Mouse (Mus musculus) lung, embryonic 15.5 days (tissue): Measurements from ENCODE around the gene Btbd19. TPM values are rescaled to one million over a fixed set of nuclear protein-coding genes. Genes with fewer than 3 reads are reported as not detected.

ENCODE experiments used
- ATAC-seq: fragments of 200-750 bp; cut with Nextera tagmentation; 2 replicates; pipeline ENCODE4 v1.8.0; 2017; ENCODE audit warnings: moderate number of reproducible peaks, borderline replicate concordance; ENCODE audit not compliant: low FRiP score, low TSS enrichment; ENCODE audit errors: extremely low read depth
- H3K27ac ChIP-seq: fragments of 300-500 bp; sonication (generic); 2 replicates; pipeline ENCODE4 v1.5.1; 2015; ENCODE audit warnings: moderate library complexity, mild to moderate bottlenecking, inconsistent platforms
- H3K27me3 ChIP-seq: fragments of 300-500 bp; sonication (generic); 2 replicates; pipeline ENCODE4 v1.6.1; 2015; ENCODE audit warnings: inconsistent platforms
- H3K36me3 ChIP-seq: fragments of 300-500 bp; sonication (generic); 2 replicates; pipeline ENCODE4 v1.6.1; 2015; ENCODE audit warnings: inconsistent platforms
- H3K4me1 ChIP-seq: fragments of 300-500 bp; sonication (generic); 2 replicates; pipeline ENCODE4 v1.6.1; 2015; ENCODE audit warnings: inconsistent platforms
- H3K4me2 ChIP-seq: fragments of 300-500 bp; sonication (generic); 2 replicates; pipeline ENCODE4 v1.6.1; 2015; ENCODE audit warnings: inconsistent platforms, mild to moderate bottlenecking, moderate library complexity
- H3K4me3 ChIP-seq: fragments of 300-500 bp; sonication (generic); 2 replicates; pipeline ENCODE4 v1.5.1; 2015; ENCODE audit warnings: mild to moderate bottlenecking, inconsistent platforms
- H3K9ac ChIP-seq: fragments of 300-500 bp; sonication (generic); 2 replicates; pipeline ENCODE4 v1.6.1; 2015; ENCODE audit warnings: inconsistent platforms
- H3K9me3 ChIP-seq: fragments of 300-500 bp; sonication (generic); 2 replicates; pipeline ENCODE4 v1.6.1; 2016; ENCODE audit warnings: inconsistent platforms
- WGBS: fragments of 180-500 bp; shearing (Covaris S2); methylation state at CpG from one replicate; pipeline ENCODE4 v1.1.7; 2015; 5-methylcytosine and 5-hydroxymethylcytosine counted together
- microRNA-seq: library from miRNA; unstranded; fragments of <30 nt; microRNA quantifications from one replicate; pipeline ENCODE4, GENCODE M21; 2016
- polyA plus RNA-seq: library from polyadenylated mRNA; unstranded; fragments of >200 nt; fragmentation: Nextera tagmentation; extraction: Ambion mirVana; gene quantifications from 2 replicates; pipeline ENCODE4 v1.2.1, GENCODE M21; 2015

The Btbd19 gene
- polyA plus RNA-seq, 1 experiment from 2014 or later, result 6.8 TPM

DNA sequence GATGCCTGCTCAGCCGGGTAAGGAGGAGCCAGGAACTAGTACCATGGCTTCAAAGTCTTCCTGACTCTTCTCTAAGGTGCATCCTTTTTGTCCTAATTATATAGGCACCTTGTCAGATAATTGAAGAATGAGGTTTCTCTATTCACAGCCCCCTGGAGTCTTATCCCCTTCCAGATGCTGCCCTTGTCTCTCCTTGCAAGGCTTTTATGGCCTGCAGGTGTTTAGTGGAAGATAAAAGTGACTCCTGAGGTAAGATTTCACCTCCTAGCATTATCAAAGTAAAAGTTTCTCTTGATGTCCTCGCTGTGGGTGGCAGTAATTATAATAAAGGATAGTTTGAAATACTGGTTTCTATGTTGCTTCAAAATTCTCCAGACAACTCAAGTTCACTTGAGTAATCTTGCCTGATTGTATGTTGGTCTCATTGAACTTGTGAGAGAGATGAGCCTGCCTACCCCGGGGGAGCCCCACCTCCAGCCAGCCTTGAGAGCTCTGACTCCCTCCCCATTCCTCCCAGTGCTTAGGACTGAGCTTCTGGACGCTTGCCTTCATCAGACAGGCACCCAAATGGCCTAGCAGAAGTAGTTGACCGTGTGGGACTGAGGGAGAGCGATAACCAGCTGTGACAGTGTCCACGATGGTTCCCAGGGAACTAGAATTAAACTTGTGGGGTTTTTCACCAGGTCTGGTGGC lies 37.4 kb downstream of the Btbd19 start:
- WGBS, result 72% methylated on average over 7 of the region's 7 CpGs

DNA sequence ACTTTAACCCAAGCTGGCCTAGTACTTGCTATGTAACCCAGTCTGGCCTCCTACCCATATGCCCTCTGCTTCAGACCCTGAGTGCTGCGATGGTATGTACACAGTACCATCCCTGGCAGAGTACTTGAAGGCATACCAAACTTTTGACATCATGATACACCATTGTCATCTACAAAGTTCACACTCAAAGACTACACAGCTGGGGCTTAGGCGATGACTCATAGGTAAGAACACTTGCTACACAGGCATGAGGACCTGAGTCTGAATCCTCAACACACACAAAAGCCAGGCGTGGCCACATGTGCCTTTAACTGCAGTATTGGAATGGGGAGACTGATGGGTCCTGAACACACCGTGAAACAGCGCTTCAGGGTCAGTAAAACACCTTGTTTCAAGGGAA lies 54.3 kb downstream of the Btbd19 start:
- H3K27ac ChIP-seq, result no peak overlapping the region
- H3K4me2 ChIP-seq, result no peak overlapping the region
- peaks cover 50% of the 10 kb centered on the region for H3K36me3 ChIP-seq

More for the DNA sequence above, 37.4 kb downstream of the Btbd19 start:
- H3K4me2 ChIP-seq, result no peak overlapping the region
- H3K27me3 ChIP-seq, result no peaks in the 10 kb centered on the region
- ATAC-seq, result no peak
- H3K36me3 ChIP-seq, result peaks cover 6% of the 10 kb centered on the region; the same call in 1 of the 2 replicates
- H3K4me1 ChIP-seq, result peaks cover 11% of the 10 kb centered on the region; the same call in 1 of the 2 replicates
- no peaks in the 10 kb centered on the region for H3K9me3 ChIP-seq
- H3K4me3 ChIP-seq, result no peak overlapping the region
- no peak overlapping the region for H3K9ac ChIP-seq
- no peak overlapping the region for H3K27ac ChIP-seq

DNA sequence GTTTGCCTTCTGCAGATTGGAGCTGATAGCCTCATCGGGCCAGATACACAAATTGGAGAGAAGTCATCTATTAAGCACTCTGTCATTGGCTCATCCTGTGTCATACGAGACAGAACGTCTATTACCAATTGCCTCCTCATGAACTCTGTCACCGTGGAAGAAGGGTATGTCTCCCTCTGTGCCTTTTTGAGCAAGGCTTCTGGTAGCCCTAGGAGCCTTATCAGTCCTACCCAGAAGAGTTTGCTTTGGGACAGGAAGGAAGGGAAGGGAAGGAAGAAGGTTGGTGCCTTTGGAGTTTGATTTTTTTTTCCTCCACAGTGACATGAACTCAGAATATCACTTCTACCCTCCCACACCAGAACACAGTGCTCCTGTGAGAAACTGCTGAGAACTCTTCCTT lies 54.9 kb downstream of the Btbd19 start:
- H3K4me2 ChIP-seq, result no peak overlapping the region
- peaks cover 52% of the 10 kb centered on the region for H3K36me3 ChIP-seq
- no peak overlapping the region for H3K9ac ChIP-seq
- 71% methylated on average over 4 of the region's 4 CpGs for WGBS
- H3K4me3 ChIP-seq, result no peak overlapping the region
- no peaks in the 10 kb centered on the region for H3K27me3 ChIP-seq
- no peaks in the 10 kb centered on the region for H3K4me1 ChIP-seq
- H3K9me3 ChIP-seq, result no peaks in the 10 kb centered on the region
- no peak for ATAC-seq
- H3K27ac ChIP-seq, result no peak overlapping the region

More for the DNA sequence above, 54.3 kb downstream of the Btbd19 start:
- no peaks in the 10 kb centered on the region for H3K4me1 ChIP-seq
- 84% methylated on average over 5 of the region's 5 CpGs for WGBS
- H3K27me3 ChIP-seq, result no peaks in the 10 kb centered on the region
- ATAC-seq, result no peak
- H3K9ac ChIP-seq, result no peak overlapping the region
- no peaks in the 10 kb centered on the region for H3K9me3 ChIP-seq
- H3K4me3 ChIP-seq, result no peak overlapping the region

DNA sequence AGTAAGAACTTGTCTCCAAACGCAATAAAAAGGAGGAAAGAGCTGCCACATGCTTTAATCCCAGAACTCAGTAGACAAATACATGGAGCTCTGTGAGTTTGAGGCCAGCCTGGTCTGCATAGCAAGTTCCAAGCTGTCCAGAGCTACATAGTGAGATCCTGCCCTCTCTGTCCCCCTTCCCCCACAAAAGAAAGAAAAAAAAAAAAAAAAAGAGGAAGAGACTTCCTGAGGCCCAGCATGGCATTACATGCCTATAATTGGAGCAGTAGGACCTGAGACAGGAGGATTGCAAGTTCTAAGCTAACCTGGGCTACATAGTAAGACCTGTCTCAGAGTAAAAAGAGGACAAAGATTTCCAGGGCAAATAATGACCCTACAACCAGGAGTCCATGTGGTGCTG lies 55.9 kb downstream of the Btbd19 start:
- H3K4me1 ChIP-seq, result no peaks in the 10 kb centered on the region
- no peak overlapping the region for H3K27ac ChIP-seq
- H3K9me3 ChIP-seq, result no peaks in the 10 kb centered on the region
- no peak overlapping the region for H3K4me2 ChIP-seq
- no peak overlapping the region for H3K4me3 ChIP-seq
- WGBS, result 81% methylated on average over 1 of the region's 1 CpGs
- no peak overlapping the region for H3K9ac ChIP-seq
- H3K36me3 ChIP-seq, result peaks cover 54% of the 10 kb centered on the region
- H3K27me3 ChIP-seq, result no peaks in the 10 kb centered on the region
- ATAC-seq, result no peak

Small RNA genes within 50 kb of the gene (microRNA-seq; reads per million reads assigned to microRNA genes)
- not detected for gene Gm22398

Other genes with a start within 250 kb of the Btbd19 start
- 0.56 and 0.58 TPM in 2 replicates for gene Zswim5, start 248.3 kb downstream of the Btbd19 start, polyA plus RNA-seq
- gene Urod, start 131.3 kb downstream of the Btbd19 start, polyA plus RNA-seq, result 91.7 and 103 TPM in 2 replicates
- 8.8 and 10.1 TPM in 2 replicates for gene Hectd3, start 130.4 kb downstream of the Btbd19 start, polyA plus RNA-seq
- 34.2 and 35.6 TPM in 2 replicates for gene Eif2b3, start 106.3 kb downstream of the Btbd19 start, polyA plus RNA-seq
- 7.1 and 7.9 TPM in 2 replicates for gene Ptch2, start 29.6 kb downstream of the Btbd19 start, polyA plus RNA-seq
- 0.50 and 1.0 TPM in 2 replicates for gene Tctex1d4, start 1.1 kb upstream of the Btbd19 start, polyA plus RNA-seq
- gene Plk3, start 8.2 kb upstream of the Btbd19 start, polyA plus RNA-seq, result 3.1 and 4.1 TPM in 2 replicates
- 923 and 933 TPM in 2 replicates for gene Rps8, start 30.5 kb upstream of the Btbd19 start, polyA plus RNA-seq
- gene Kif2c, start 56.9 kb upstream of the Btbd19 start, polyA plus RNA-seq, result 76.6 and 78.4 TPM in 2 replicates
- 17.6 and 18.6 TPM in 2 replicates for gene Tmem53, start 126.2 kb upstream of the Btbd19 start, polyA plus RNA-seq
- 1.0 and 1.1 TPM in 2 replicates for gene Armh1, start 126.4 kb upstream of the Btbd19 start, polyA plus RNA-seq